Mouse (Mus musculus) limb, embryonic 11.5 days (tissue): ENCODE measurements around the gene Phyh. TPM values are rescaled to one million over a fixed set of nuclear protein-coding genes. Genes with fewer than 3 reads are reported as not detected.
"Not testable (repeated sequence)": the region's sequence is repeated elsewhere in the genome, so short reads cannot be mapped to it uniquely, and the experiment has no call there.

Experiments
- ATAC-seq: fragments of 200-750 bp; cut with Nextera tagmentation; 2 replicates; pipeline ENCODE4 v1.8.0; 2017; ENCODE audit warnings: low read depth; ENCODE audit not compliant: insufficient number of reproducible peaks, low FRiP score, low TSS enrichment
- DNase-seq: peaks from one replicate; pipeline ENCODE4 v3.0.0-alpha.2; 2015; ENCODE audit warnings: low spot score
- H3K27ac ChIP-seq: fragments of 300-500 bp; sonication (generic); replicated peaks from 2 replicates; pipeline ENCODE4 v1.5.1; 2014; ENCODE audit warnings: low read depth, mild to moderate bottlenecking, low read length
- H3K27me3 ChIP-seq: fragments of 300-500 bp; sonication (generic); 2 replicates; pipeline ENCODE4 v1.6.1; 2014; ENCODE audit warnings: mild to moderate bottlenecking, low read length, mixed read lengths; ENCODE audit not compliant: control insufficient read depth, insufficient read depth
- H3K36me3 ChIP-seq: fragments of 300-500 bp; sonication (generic); 2 replicates; pipeline ENCODE4 v1.6.1; 2014; ENCODE audit warnings: mild to moderate bottlenecking, low read length, moderate library complexity, mixed read lengths; ENCODE audit not compliant: control insufficient read depth, insufficient read depth
- H3K4me1 ChIP-seq: fragments of 300-500 bp; sonication (generic); 2 replicates; pipeline ENCODE4 v1.6.1; 2014; ENCODE audit warnings: low read length, mixed read lengths; ENCODE audit not compliant: control insufficient read depth, insufficient read depth
- H3K4me2 ChIP-seq: fragments of 300-500 bp; sonication (generic); 2 replicates; pipeline ENCODE4 v1.6.1; 2014; ENCODE audit warnings: low read depth, mild to moderate bottlenecking, moderate library complexity; ENCODE audit not compliant: severe bottlenecking
- H3K4me3 ChIP-seq: fragments of 300-500 bp; sonication (generic); 2 replicates; pipeline ENCODE4 v1.5.1; 2014; ENCODE audit warnings: low read depth, low read length
- H3K9ac ChIP-seq: fragments of 300-500 bp; sonication (generic); 2 replicates; pipeline ENCODE4 v1.6.1; 2014; ENCODE audit warnings: mild to moderate bottlenecking, low read length
- H3K9me3 ChIP-seq: fragments of 300-500 bp; sonication (generic); 2 replicates; pipeline ENCODE4 v1.6.1; 2016; ENCODE audit warnings: low read length; ENCODE audit not compliant: control insufficient read depth
- WGBS: fragments of 180-500 bp; shearing (Covaris S2); extraction: QIAGEN DNeasy Blood & Tissue Kit; methylation state at CpG from one replicate; pipeline ENCODE4 v1.1.7; 2014; 5-methylcytosine and 5-hydroxymethylcytosine counted together
- polyA plus RNA-seq: library from polyadenylated mRNA; unstranded; fragments of >200 nt; fragmentation: Nextera tagmentation; extraction: Ambion mirVana; gene quantifications from 2 replicates; pipeline ENCODE4 v1.2.1, GENCODE M21; 2014

The Phyh gene
- polyA plus RNA-seq, 1 experiment from 2014 or later, result 48.4 TPM

GRCm38 (mm10) chr2:4922476-4923164 is 3.8 kb downstream of the Phyh start:
- H3K4me3 ChIP-seq, result no peak overlapping the region
- ATAC-seq (no peak), DNase-seq (no peak)
- H3K27ac ChIP-seq, result no peak overlapping the region
- H3K9me3 ChIP-seq, result no peaks in the 10 kb centered on the region
- no peak overlapping the region for H3K4me2 ChIP-seq
- 70% methylated on average over 7 of the region's 7 CpGs for WGBS
- H3K36me3 ChIP-seq, result no peaks in the 10 kb centered on the region
- no peaks in the 10 kb centered on the region; the same call in 1 of the 2 replicates for H3K4me1 ChIP-seq
- no peaks in the 10 kb centered on the region for H3K27me3 ChIP-seq
- no peak overlapping the region for H3K9ac ChIP-seq

DNA sequence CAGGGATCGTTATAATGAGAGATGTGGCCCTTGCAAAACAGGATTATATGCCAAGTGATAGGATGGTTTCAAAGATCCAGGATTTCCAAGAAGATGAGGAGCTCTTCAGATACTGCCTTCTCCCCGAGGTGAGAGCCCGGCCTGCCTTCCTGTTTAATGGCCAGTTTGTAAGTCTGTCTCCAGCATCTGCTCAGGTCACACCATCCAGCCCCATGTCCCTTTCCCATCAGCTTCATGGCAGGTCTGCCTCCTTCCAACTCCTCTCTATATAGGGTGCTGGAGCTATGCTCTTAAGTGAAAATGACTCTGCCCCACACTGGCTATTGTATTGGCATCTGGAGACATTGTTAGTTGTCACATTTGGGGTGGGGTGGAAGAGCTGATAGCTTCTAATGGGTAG is 8.6 kb downstream of the Phyh start:
- WGBS, result 85% methylated on average over 3 of the region's 3 CpGs
- H3K36me3 ChIP-seq, result no peaks in the 10 kb centered on the region

DNA sequence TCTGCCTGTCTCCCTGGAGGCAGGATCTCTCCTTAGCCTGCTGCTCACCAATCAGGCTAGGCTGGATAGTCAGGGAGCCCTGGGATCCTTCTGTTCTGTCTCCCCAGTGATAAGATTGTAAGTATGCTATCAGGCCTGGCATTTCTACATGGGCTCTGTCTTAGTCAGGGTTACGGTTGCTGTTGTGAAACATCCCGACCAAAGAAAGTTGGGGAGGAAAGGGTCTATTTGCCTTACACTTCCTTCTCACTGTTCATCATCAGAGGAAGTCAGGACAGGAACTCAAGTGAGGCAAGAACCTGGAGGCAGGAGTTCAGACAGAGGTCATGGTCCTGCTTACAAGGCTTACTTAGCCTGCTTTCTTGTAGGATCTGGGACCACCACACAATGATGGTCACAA is 10.4 kb downstream of the Phyh start:
- H3K9ac ChIP-seq, result no peak overlapping the region
- H3K4me2 ChIP-seq, result no peak overlapping the region
- H3K4me1 ChIP-seq, result no peaks in the 10 kb centered on the region
- H3K36me3 ChIP-seq, result no peaks in the 10 kb centered on the region
- 87% methylated on average over 2 of the region's 2 CpGs for WGBS
- H3K27ac ChIP-seq, result no peak overlapping the region
- no peaks in the 10 kb centered on the region for H3K9me3 ChIP-seq
- no peak overlapping the region for H3K4me3 ChIP-seq
- DNase-seq, result no peak
- ATAC-seq, result no peak
- no peaks in the 10 kb centered on the region for H3K27me3 ChIP-seq

More for the DNA sequence above, 8.6 kb downstream of the Phyh start:
- Histone ChIP-seq H3K4me1 (no peaks in the 10 kb centered on the region), H3K27ac (no peak overlapping the region), H3K4me2 (no peak overlapping the region), H3K9ac (no peak overlapping the region), H3K4me3 (no peak overlapping the region), H3K9me3 (no peaks in the 10 kb centered on the region), H3K27me3 (no peaks in the 10 kb centered on the region)
- ATAC-seq (no peak), DNase-seq (no peak)

DNA sequence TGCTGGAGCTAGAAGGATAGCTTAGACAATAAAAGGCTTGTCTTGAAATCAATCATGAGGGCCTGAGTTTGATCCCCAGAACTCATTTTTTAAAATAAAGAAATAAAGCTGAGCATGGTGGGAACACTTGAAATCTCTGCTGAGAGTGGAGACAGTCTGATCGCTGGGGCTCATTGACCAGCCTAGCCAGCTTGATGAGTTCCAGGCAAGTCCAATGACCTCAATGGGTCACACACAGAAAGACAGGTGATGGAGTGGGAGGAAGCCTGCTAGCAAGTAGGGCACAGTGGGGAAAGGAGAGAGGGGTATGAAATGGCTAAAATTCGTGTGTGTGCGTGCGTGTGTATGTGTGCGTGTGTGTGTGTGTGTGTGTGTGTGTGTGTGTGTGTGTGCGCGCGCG is 15.7 kb downstream of the Phyh start:
- H3K4me3 ChIP-seq, result no peak overlapping the region
- DNase-seq (no peak), ATAC-seq (no peak)
- H3K27me3 ChIP-seq, result no peaks in the 10 kb centered on the region
- no peak overlapping the region for H3K9ac ChIP-seq
- no peaks in the 10 kb centered on the region for H3K9me3 ChIP-seq
- no peak overlapping the region for H3K27ac ChIP-seq
- no peaks in the 10 kb centered on the region for H3K4me1 ChIP-seq
- WGBS, result 93% methylated on average over 9 of the region's 9 CpGs
- H3K36me3 ChIP-seq, result no peaks in the 10 kb centered on the region
- H3K4me2 ChIP-seq, result no peak overlapping the region

- H3K36me3 ChIP-seq, result no peaks in the 10 kb centered on the region
- no peaks in the 10 kb centered on the region for H3K27me3 ChIP-seq
- ATAC-seq, result no peak
- no peaks in the 10 kb centered on the region for H3K9me3 ChIP-seq
- no peak for DNase-seq
- H3K9ac ChIP-seq, result no peak overlapping the region
- no peak overlapping the region for H3K27ac ChIP-seq
- no peaks in the 10 kb centered on the region for H3K4me1 ChIP-seq
- H3K4me2 ChIP-seq, result no peak overlapping the region
- no peak overlapping the region for H3K4me3 ChIP-seq
- WGBS, result 94% methylated on average over 7 of the region's 7 CpGs
Measured at GRCm38 (mm10) chr2:4937931-4938330, 19.1 kb downstream of the Phyh start.

DNA sequence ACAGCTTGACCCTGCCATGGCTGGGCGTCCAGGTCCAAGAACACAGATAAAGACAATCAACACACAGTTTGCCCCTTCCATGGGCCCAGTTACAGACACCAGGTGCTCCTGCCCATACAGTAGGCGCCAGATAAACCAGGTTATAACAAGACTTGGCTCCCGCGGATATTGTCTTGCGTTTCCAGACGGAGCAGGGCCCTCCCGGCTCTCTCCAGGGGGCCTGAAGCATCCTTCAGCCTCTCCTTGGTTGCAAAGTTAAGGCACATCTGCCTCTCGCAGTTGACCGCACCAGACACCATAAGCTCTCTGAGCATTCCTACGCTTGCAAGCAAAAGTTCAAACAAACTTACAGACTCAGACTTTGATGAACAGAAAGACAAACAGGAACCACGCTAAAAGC is 22.0 kb downstream of the Phyh start:
- no peaks in the 10 kb centered on the region for H3K4me1 ChIP-seq
- H3K9ac ChIP-seq, result no peak overlapping the region
- WGBS, result 93% methylated on average over 11 of the region's 11 CpGs

GRCm38 (mm10) chr2:4949691-4950090 is 30.9 kb downstream of the Phyh start:
- 93% methylated on average over 8 of the region's 8 CpGs for WGBS
- not testable (repeated sequence) for H3K9me3 ChIP-seq, H3K4me3 ChIP-seq, H3K4me1 ChIP-seq, H3K4me2 ChIP-seq, H3K27ac ChIP-seq, DNase-seq, H3K36me3 ChIP-seq, ATAC-seq, H3K27me3 ChIP-seq, H3K9ac ChIP-seq

More for the DNA sequence above, 22.0 kb downstream of the Phyh start:
- DNase-seq (no peak), ATAC-seq (no peak)
- H3K36me3 ChIP-seq, result no peaks in the 10 kb centered on the region
- H3K27me3 ChIP-seq, result no peaks in the 10 kb centered on the region
- no peaks in the 10 kb centered on the region; the same call in 1 of the 2 replicates for H3K9me3 ChIP-seq
- no peak overlapping the region for H3K4me2 ChIP-seq
- H3K27ac ChIP-seq, result no peak overlapping the region
- no peak overlapping the region for H3K4me3 ChIP-seq

GRCm38 (mm10) chr2:4950986-4951385 is 32.2 kb downstream of the Phyh start:
- Histone ChIP-seq H3K4me3 (no peak overlapping the region), H3K27ac (no peak overlapping the region), H3K27me3 (no peaks in the 10 kb centered on the region), H3K9ac (no peak overlapping the region), H3K4me1 (no peaks in the 10 kb centered on the region), H3K4me2 (no peak overlapping the region), H3K9me3 (no peaks in the 10 kb centered on the region), H3K36me3 (no peaks in the 10 kb centered on the region)
- DNase-seq, result no peak
- 93% methylated on average over 2 of the region's 2 CpGs for WGBS
- no peak for ATAC-seq

GRCm38 (mm10) chr2:4954216-4954760 is 35.5 kb downstream of the Phyh start:
- H3K9me3 ChIP-seq, result no peaks in the 10 kb centered on the region
- no peaks in the 10 kb centered on the region for H3K36me3 ChIP-seq
- no peak overlapping the region for H3K4me3 ChIP-seq
- H3K27ac ChIP-seq, result no peak overlapping the region
- no peak overlapping the region for H3K4me2 ChIP-seq
- H3K9ac ChIP-seq, result no peak overlapping the region
- H3K4me1 ChIP-seq, result no peaks in the 10 kb centered on the region
- 88% methylated on average over 6 of the region's 6 CpGs for WGBS
- no peak for DNase-seq
- ATAC-seq, result no peak
- H3K27me3 ChIP-seq, result no peaks in the 10 kb centered on the region
